Comparison of ENCODE assay signal across 7 mouse cellular contexts in the genomic region with DNA sequence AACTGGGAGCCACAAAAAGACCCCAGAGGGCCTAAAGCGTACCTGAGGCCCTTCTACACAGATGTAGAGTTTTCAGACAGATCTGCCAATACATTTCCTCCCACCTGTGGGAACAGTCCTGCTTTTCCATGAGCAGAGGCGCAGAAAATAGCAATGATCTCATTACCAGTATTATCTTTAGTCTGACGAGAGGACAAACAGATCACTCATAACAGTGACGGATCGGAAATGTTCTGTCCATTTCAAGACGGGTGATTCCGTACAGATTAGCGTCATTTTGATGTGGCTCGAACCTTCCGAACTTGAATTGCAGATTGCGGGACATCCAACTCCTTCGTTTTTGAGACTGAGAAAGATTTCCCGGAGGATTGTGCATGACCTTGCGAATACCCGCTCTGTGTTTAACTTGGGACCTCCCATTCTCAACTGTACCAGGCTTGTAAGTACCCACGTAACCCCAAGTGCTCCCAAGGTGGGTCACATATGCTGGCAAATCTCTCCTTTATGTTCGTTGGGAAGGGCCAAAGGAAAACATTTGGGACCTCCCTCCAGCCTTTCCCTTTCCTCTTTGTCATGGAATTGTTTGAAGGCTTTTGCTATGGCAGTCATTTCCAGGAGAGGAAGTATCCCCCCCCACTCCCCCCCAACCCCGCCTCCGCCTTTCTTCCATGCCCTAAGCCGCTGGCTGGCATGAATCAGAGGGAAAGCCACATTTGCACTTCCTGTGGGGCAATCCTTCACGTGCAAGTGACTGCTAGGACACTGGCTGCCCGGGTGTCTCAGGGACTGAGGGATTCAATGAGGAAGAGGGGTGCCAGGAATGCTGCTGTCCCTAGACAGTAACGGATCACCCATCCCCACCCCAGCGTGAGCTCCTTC. TPM values are rescaled to one million over a fixed set of nuclear protein-coding genes. Genes with fewer than 3 reads are reported as not detected.
DNase-seq lines count a peak whose midpoint lies in the region; ATAC-seq and TF ChIP-seq lines count a peak whose summit lies in the region.

No protein-coding gene starts in this region.

- peaks cover 25% of the 10 kb centered on the region for H3K4me1 ChIP-seq in embryonic facial prominence, embryonic 10.5 days
- H3K4me1 ChIP-seq in hindbrain, embryonic 10.5 days (replicated peaks) = peaks cover 22% of the 10 kb centered on the region
- peaks cover 25% of the 10 kb centered on the region for H3K4me1 ChIP-seq in lung, adult 2 months (ENCODE audit: control insufficient read depth, insufficient read depth, low read length)
- peaks cover 22% of the 10 kb centered on the region for H3K4me1 ChIP-seq in stomach, embryonic 14.5 days (ENCODE audit: control insufficient read depth, insufficient read depth, low read length)

- H3K27me3 ChIP-seq in embryonic facial prominence, embryonic 10.5 days (replicated peaks; ENCODE audit: low read depth, poor library complexity, severe bottlenecking) = peaks cover 21% of the 10 kb centered on the region; the same call in 1 of the 2 replicates
- peaks cover 13% of the 10 kb centered on the region for H3K27me3 ChIP-seq in hindbrain, embryonic 10.5 days (ENCODE audit: insufficient read depth, poor library complexity, severe bottlenecking)
- no peaks in the 10 kb centered on the region for H3K27me3 ChIP-seq in stomach, embryonic 14.5 days (ENCODE audit: control insufficient read depth, insufficient read depth, low read length)

- ATAC-seq in stomach, embryonic 14.5 days (ENCODE audit: insufficient number of reproducible peaks, insufficient read depth, low FRiP score, low read depth) = no peak

- peak overlapping the region; percentile 32 for H3K4me2 ChIP-seq in stomach, embryonic 14.5 days (replicated peaks; ENCODE audit: low read depth, low read length)

- WGBS in embryonic facial prominence, embryonic 10.5 days = 49% methylated on average over 24 of the region's 24 CpGs
- WGBS in hindbrain, embryonic 10.5 days = 51% methylated on average over 24 of the region's 24 CpGs
- WGBS in lung, adult 2 months = 33% methylated on average over 24 of the region's 24 CpGs
- 52% methylated on average over 24 of the region's 24 CpGs for WGBS in stomach, embryonic 14.5 days

- no peak for TF ChIP-seq POLR2A in lung, adult 2 months (IDR thresholded peaks at IDR 0.05; ENCODE audit: borderline replicate concordance, extremely low read depth, low read depth, low read length)

- no peaks in the 10 kb centered on the region for H3K36me3 ChIP-seq in embryonic facial prominence, embryonic 10.5 days (replicated peaks)
- no peaks in the 10 kb centered on the region for H3K36me3 ChIP-seq in hindbrain, embryonic 10.5 days
- no peaks in the 10 kb centered on the region for H3K36me3 ChIP-seq in stomach, embryonic 14.5 days (ENCODE audit: control insufficient read depth, insufficient read depth, low read length)

- peak overlapping the region; percentile 48 for H3K4me3 ChIP-seq in embryonic facial prominence, embryonic 10.5 days
- peak overlapping the region; percentile 36 for H3K4me3 ChIP-seq in hindbrain, embryonic 10.5 days
- H3K4me3 ChIP-seq in lung, adult 2 months (replicated peaks; ENCODE audit: extremely low read depth, low read depth, low read length) = peak overlapping the region; percentile 31
- no peak overlapping the region for H3K4me3 ChIP-seq in stomach, embryonic 14.5 days (ENCODE audit: low read depth, low read length)

- DNase-seq in R1 (ENCODE audit: low read depth, low spot score) = peak; percentile 86
- no peak for DNase-seq in embryonic facial prominence, embryonic 10.5 days (ENCODE audit: low spot score)
- no peak for DNase-seq in hindbrain, embryonic 10.5 days (ENCODE audit: low spot score)
- no peak for DNase-seq in lung, adult 2 months
- DNase-seq in urinary bladder, postnatal 10 days (ENCODE audit: low spot score) = no peak
- DNase-seq in ovary, adult 18-20 months (ENCODE audit: low spot score) = no peak

- H3K9ac ChIP-seq in stomach, embryonic 14.5 days (replicated peaks; ENCODE audit: low read depth, low read length) = no peak overlapping the region

- no peak for TF ChIP-seq CTCF in lung, adult 2 months (IDR thresholded peaks at IDR 0.05; ENCODE audit: insufficient read depth, low read length)

- no peaks in the 10 kb centered on the region for H3K9me3 ChIP-seq in embryonic facial prominence, embryonic 10.5 days
- H3K9me3 ChIP-seq in hindbrain, embryonic 10.5 days = 0 out of 2 replicates have a peak, but pooled peaks cover 6% of the 10 kb centered on the region
- peaks cover 3% of the 10 kb centered on the region; the same call in 1 of the 2 replicates for H3K9me3 ChIP-seq in stomach, embryonic 14.5 days (ENCODE audit: control insufficient read depth, low read depth, low read length)

- H3K27ac ChIP-seq in embryonic facial prominence, embryonic 10.5 days (replicated peaks) = peak overlapping the region; percentile 77
- H3K27ac ChIP-seq in hindbrain, embryonic 10.5 days = peak overlapping the region; percentile 83
- H3K27ac ChIP-seq in stomach, embryonic 14.5 days (ENCODE audit: low read length) = peak overlapping the region; percentile 40

RNA-seq across cellular contexts. Expression of gene Gsg1, which starts 2.1 kb away (rescaled TPM):
- polyA plus RNA-seq in embryonic facial prominence, embryonic 10.5 days (2016; fragmentation: Nextera tagmentation; extraction: Ambion mirVana) = 0.29 and 0.55 TPM in 2 replicates
- polyA plus RNA-seq in hindbrain, embryonic 10.5 days (2016; fragmentation: Nextera tagmentation; extraction: Ambion mirVana) = 0.39 and 0.58 TPM in 2 replicates
- 1.4 TPM in 2 replicates for polyA plus RNA-seq in lung, adult 2 months (2012; rRNA removed)
- polyA plus RNA-seq in stomach, embryonic 14.5 days (2014; fragmentation: Nextera tagmentation; extraction: Ambion mirVana) = 0.65 and 0.95 TPM in 2 replicates

RNA-seq across cellular contexts. Expression of gene Hebp1, which starts 54.3 kb away (rescaled TPM):
- polyA plus RNA-seq in embryonic facial prominence, embryonic 10.5 days (2016; fragmentation: Nextera tagmentation; extraction: Ambion mirVana) = 4.1 and 5.2 TPM in 2 replicates
- polyA plus RNA-seq in hindbrain, embryonic 10.5 days (2016; fragmentation: Nextera tagmentation; extraction: Ambion mirVana) = 6.3 and 9.0 TPM in 2 replicates
- polyA plus RNA-seq in lung, adult 2 months (2012; rRNA removed) = 15.4 and 33.8 TPM in 2 replicates
- 9.6 and 14.3 TPM in 2 replicates for polyA plus RNA-seq in stomach, embryonic 14.5 days (2014; fragmentation: Nextera tagmentation; extraction: Ambion mirVana)

RNA-seq across cellular contexts. Expression of gene Fam234b, which starts 54.3 kb away (rescaled TPM):
- polyA plus RNA-seq in embryonic facial prominence, embryonic 10.5 days (2016; fragmentation: Nextera tagmentation; extraction: Ambion mirVana) = 18.4 and 20.1 TPM in 2 replicates
- 24.5 and 28.0 TPM in 2 replicates for polyA plus RNA-seq in hindbrain, embryonic 10.5 days (2016; fragmentation: Nextera tagmentation; extraction: Ambion mirVana)
- 6.3 and 9.2 TPM in 2 replicates for polyA plus RNA-seq in lung, adult 2 months (2012; rRNA removed)
- polyA plus RNA-seq in stomach, embryonic 14.5 days (2014; fragmentation: Nextera tagmentation; extraction: Ambion mirVana) = 26.2 and 28.8 TPM in 2 replicates

RNA-seq across cellular contexts. Expression of gene Pbp2, which starts 58.1 kb away (rescaled TPM):
- polyA plus RNA-seq in embryonic facial prominence, embryonic 10.5 days (2016; fragmentation: Nextera tagmentation; extraction: Ambion mirVana) = not detected in 2 replicates
- 0.29 TPM in 1 of 2 replicates, not detected in the other for polyA plus RNA-seq in hindbrain, embryonic 10.5 days (2016; fragmentation: Nextera tagmentation; extraction: Ambion mirVana)
- polyA plus RNA-seq in lung, adult 2 months (2012; rRNA removed) = 0.15 TPM in 1 of 2 replicates, not detected in the other
- polyA plus RNA-seq in stomach, embryonic 14.5 days (2014; fragmentation: Nextera tagmentation; extraction: Ambion mirVana) = not detected in 2 replicates
